Mouse (Mus musculus): ENCODE results near the gene Tmem207. TPM values are rescaled to one million over a fixed set of nuclear protein-coding genes. Genes with fewer than 3 reads are reported as not detected.
"Not testable (repeated sequence)": the region's sequence is repeated elsewhere in the genome, so short reads cannot be mapped to it uniquely, and the experiment has no call there.

Gene Tmem207
- total RNA-seq (2022): not detected

GRCm38 (mm10) chr16:26526669-26527068 lies at the start of gene Tmem207:
Gene Tmem207, minus strand, starts transcription at chr16:26526769.
- no peak for DNase-seq (ENCODE audit: low spot score)

GRCm38 (mm10) chr16:26574173-26574572 lies 47.6 kb upstream of the Tmem207 start:
- DNase-seq (ENCODE audit: low spot score): no peak

- DNase-seq (ENCODE audit: low spot score): no peak
These were observed 45.3 kb upstream of the Tmem207 start for GRCm38 (mm10) chr16:26571836-26572235.

GRCm38 (mm10) chr16:26569387-26569978 lies 42.9 kb upstream of the Tmem207 start:
- DNase-seq (ENCODE audit: low spot score): no peak

- DNase-seq (ENCODE audit: low spot score): no peak
These were observed 36.2 kb upstream of the Tmem207 start for GRCm38 (mm10) chr16:26562771-26563170.

- no peak for DNase-seq (ENCODE audit: low spot score)
These were observed 35.2 kb upstream of the Tmem207 start for GRCm38 (mm10) chr16:26561743-26562142.

- no peak for DNase-seq (ENCODE audit: low spot score)
These were observed 32.2 kb upstream of the Tmem207 start for GRCm38 (mm10) chr16:26558797-26559196.

GRCm38 (mm10) chr16:26552234-26552633 lies 25.7 kb upstream of the Tmem207 start:
- DNase-seq (ENCODE audit: low spot score): no peak

GRCm38 (mm10) chr16:26549221-26549620 lies 22.7 kb upstream of the Tmem207 start:
- no peak for DNase-seq (ENCODE audit: low spot score)

GRCm38 (mm10) chr16:26546879-26547206 lies 20.3 kb upstream of the Tmem207 start:
- no peak for DNase-seq (ENCODE audit: low spot score)

- no peak for DNase-seq (ENCODE audit: low spot score)
These were observed 19.8 kb upstream of the Tmem207 start for GRCm38 (mm10) chr16:26546170-26546878.

- DNase-seq (ENCODE audit: low spot score): no peak
These were observed 5.7 kb upstream of the Tmem207 start for GRCm38 (mm10) chr16:26532287-26532686.

GRCm38 (mm10) chr16:26530451-26530850 lies 3.9 kb upstream of the Tmem207 start:
- DNase-seq (ENCODE audit: low spot score): no peak

- no peak for DNase-seq (ENCODE audit: low spot score)
These were observed 1.5 kb upstream of the Tmem207 start for GRCm38 (mm10) chr16:26527931-26528666.

- DNase-seq (ENCODE audit: low spot score): no peak
These were observed 737 bp downstream of the Tmem207 start for GRCm38 (mm10) chr16:26525832-26526231.

- peak; percentile 4 for DNase-seq (ENCODE audit: low spot score)
These were observed 7.0 kb downstream of the Tmem207 start for GRCm38 (mm10) chr16:26519596-26519995.

- no peak for DNase-seq (ENCODE audit: low spot score)
These were observed 21.6 kb downstream of the Tmem207 start for GRCm38 (mm10) chr16:26504961-26505360.

GRCm38 (mm10) chr16:26500738-26501137 lies 25.8 kb downstream of the Tmem207 start:
- no peak for DNase-seq (ENCODE audit: low spot score)

- not testable (repeated sequence) for DNase-seq (ENCODE audit: low spot score)
These were observed 26.9 kb downstream of the Tmem207 start for GRCm38 (mm10) chr16:26499705-26500104.

- DNase-seq (ENCODE audit: low spot score): no peak
These were observed 30.8 kb downstream of the Tmem207 start for GRCm38 (mm10) chr16:26495721-26496120.

GRCm38 (mm10) chr16:26471254-26471653 lies 55.3 kb downstream of the Tmem207 start:
- DNase-seq (ENCODE audit: low spot score): no peak

GRCm38 (mm10) chr16:26466535-26466934 lies 60.0 kb downstream of the Tmem207 start:
- DNase-seq (ENCODE audit: low spot score): no peak

- DNase-seq (ENCODE audit: low spot score): no peak
These were observed 63.7 kb downstream of the Tmem207 start, which contains the start of gene Cldn16 for GRCm38 (mm10) chr16:26462835-26463234. Gene Cldn16, plus strand, starts transcription at chr16:26463135.

All from heart, adult 8-10 months (tissue).